Mouse (Mus musculus) embryo, embryonic 11 days (tissue): ENCODE data around the gene Abca3.

Experiments used
- DNase-seq: peaks from one replicate; pipeline ENCODE4 v3.0.0-alpha.2; 2015

Gene Abca3

DNA sequence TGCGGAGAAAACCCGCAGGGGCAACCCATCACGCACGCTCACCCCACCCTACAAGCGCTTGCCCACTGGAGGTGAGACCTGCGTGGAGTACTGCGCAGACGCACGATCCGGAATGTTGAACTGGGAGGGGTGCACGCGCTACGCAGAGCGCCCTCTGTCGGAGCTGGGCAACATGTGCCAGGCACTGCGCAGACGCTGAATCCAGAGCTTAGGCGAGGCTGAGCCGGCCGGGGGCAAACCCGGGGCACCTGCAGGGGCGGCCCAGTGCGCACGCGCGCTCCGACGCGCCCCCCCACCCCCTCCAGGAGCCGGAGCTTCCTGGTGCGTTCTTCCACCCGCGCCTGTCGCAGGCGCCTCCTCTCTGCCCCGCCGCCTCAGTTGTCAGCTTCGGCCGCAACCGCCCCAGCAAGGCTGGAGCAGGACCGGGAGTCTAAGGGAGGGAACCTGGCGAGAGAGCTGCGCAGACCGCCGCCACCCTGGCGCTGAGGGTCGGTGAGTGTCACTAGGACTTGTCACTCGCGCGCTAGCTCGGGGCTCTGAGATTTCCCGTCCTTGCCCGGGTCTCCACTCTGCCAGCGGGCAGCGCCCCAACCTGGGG lies at the start of gene Abca3:
Gene Abca3 (plus strand): TSS at position 191 of the 598 bp plus-strand sequence.
- peak; percentile 97 for DNase-seq

- DNase-seq = peak; percentile 16
Measured at GRCm38 (mm10) chr17:24307500-24307899, 44.2 kb upstream of the Abca3 start.

DNA sequence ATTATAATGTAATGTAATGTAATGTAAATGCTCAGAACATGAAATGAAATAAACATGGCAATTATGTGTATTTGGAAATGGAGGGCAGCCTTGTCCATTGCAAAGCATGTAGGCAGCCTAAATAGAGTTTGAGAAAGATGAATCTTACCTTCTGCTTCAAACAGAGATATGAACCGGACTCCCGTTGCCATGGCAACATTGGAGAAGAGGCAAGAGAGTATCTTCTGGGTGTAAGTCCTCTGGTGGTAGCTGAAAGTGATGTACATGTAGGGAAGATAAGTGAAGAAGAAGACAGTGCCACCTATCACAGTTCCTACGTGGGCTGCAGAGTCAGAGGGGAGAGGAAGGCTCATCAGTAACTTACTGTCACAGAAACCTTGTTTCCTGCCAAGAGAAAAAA lies 30.9 kb upstream of the Abca3 start:
- DNase-seq = no peak

DNA sequence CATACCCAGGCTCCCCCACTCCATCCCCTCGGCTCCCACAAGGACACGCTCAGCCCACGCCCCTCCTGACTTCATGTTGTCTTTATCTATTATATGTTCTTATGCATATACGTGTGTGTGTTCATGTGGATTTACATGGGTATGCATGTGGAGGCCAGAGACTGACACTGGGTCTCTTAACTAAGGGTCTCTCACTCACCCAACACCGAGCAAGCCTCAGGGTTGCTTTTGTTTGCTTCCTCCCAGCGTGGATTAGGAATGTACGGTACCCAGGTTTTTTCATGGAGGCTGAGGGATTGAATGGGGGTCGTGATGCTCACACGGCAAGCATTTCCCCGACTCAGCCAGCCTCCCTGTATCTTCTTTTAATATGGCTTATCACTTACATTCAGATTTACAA lies 26.7 kb upstream of the Abca3 start:
- no peak for DNase-seq

GRCm38 (mm10) chr17:24327656-24328055 lies 24.1 kb upstream of the Abca3 start:
- no peak for DNase-seq

DNA sequence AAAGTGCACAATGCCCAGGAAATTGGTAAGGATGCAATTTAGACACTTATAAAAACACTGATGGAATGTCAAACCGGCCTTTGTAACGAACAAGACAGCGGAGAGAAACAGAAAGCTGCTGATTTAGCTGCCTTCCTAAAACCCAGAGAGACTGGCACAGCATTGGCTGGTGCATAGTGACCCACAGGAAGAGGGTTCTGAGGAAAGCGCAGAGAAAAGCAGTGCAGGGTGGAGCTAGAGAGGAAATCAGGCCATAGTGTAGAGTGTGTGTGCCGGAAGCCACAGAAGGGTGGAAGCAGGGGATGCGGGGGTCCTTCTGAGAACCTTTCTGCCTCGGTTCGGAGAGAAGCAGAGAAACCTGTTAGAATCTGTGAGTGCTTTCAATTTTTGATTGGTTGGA lies 7.1 kb upstream of the Abca3 start:
- DNase-seq = no peak

DNA sequence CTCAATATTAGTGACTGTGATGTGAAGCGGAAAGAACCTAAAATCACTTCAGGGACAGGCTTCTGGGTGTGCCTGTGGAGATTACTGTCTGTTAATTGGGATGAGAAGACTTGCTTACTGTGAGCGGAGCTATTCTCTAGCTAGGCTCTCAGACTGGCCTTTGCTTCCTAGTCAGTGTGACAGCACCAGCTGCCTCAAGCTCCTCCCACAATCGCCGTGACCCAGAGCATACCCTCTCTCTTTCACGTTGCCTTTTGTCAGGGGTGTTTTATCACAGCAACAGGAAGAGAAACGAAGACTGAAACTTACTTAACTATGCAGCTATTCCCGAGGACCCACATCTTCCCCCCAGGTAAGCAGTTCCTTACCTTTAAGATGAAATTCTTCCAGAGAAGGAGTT lies 4.9 kb upstream of the Abca3 start:
- no peak for DNase-seq

- no peak for DNase-seq
Measured at GRCm38 (mm10) chr17:24349176-24349575, 2.6 kb upstream of the Abca3 start.

DNA sequence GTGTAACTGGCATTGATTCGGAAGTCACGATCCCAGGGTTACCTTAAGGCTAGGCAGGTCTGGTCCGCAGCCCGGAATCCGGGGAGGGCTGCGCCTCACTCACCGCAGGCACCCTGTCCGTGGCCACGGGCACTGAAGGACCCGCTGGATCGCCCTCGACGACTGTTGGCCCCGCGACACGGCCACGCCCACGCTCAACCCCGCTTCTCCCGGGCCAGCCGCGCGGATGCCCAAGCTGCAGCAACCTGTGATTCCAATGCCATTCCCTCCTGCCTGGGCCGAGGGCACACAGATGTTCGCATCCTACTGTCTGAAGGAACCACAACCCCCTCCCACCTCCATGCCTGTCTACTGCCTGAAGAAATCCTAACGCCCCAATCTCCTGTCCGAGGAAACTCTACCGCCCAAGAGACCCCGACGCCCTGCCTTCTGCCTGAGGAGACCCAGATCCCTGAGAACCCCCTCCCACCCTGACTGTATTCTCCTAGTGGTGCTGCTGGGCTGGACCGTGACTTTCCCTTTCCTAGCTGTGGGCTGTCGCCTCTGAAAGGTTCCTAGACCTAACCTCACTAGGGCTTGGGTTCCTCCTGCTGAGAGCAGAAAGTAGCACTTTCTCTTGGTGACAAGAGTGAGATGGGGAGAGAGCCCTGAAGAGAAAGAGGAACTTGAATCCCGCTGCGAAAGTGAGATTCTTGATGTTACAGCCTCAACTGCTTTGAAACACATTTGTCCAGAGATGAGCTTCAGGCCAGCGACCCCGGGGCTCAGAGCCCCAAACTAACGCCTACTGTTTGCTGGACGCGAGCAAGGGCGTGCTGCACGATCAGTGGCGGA lies 607 bp upstream of the Abca3 start, which contains the start of gene Abca17:
Gene Abca17 (minus strand): TSS at position 143 of the 834 bp plus-strand sequence.
- peak; percentile 18 for DNase-seq

GRCm38 (mm10) chr17:24352370-24353194 lies 832 bp downstream of the Abca3 start:
- DNase-seq = peak; percentile 56

DNA sequence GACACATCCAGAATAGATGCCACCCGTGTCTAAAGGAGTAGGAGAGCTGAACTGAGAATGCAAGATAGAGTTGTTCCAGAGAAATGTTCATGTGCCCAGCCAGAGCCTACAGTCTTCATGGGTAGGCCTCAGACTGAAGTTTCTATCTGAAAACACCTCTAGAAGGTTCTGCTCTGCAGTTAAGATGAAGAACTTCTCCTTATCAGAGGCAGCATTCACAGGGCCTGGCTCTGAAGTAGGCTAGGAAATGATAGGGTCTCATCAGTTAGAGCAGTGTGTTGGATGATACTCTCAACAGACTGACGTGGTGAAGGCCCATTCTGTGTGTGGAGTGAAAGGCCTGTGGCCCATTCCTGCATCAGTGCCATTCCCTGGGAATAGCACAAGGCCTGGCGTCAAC lies 2.2 kb downstream of the Abca3 start:
- DNase-seq = no peak

DNA sequence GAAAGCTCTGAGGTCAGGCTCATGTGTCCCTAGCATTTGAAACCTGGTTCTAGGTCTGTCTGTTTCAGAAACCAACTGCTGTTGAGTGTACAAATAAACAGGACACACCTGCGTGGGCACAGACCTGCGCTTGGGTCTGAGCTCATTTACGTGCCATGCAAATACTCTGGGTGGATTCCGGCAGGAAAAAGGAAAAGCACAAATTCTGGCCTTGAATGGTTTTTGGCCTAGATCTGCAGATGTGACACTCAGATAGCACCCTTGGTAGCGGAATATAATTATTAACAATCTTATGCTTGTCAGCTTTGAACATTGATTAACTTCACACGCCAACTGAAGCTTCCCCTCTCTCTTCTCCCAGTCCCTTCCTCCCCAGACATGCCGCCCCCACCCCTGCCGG lies 3.5 kb downstream of the Abca3 start:
- DNase-seq = no peak

- DNase-seq = no peak
Measured at GRCm38 (mm10) chr17:24359006-24359405, 7.3 kb downstream of the Abca3 start.

GRCm38 (mm10) chr17:24359903-24360302 lies 8.2 kb downstream of the Abca3 start:
- no peak for DNase-seq

- no peak for DNase-seq
Measured at GRCm38 (mm10) chr17:24360841-24361240, 9.1 kb downstream of the Abca3 start.

GRCm38 (mm10) chr17:24361291-24361690 lies 9.5 kb downstream of the Abca3 start:
- DNase-seq = no peak

- DNase-seq = no peak
Measured at GRCm38 (mm10) chr17:24362527-24362926, 10.8 kb downstream of the Abca3 start.

DNA sequence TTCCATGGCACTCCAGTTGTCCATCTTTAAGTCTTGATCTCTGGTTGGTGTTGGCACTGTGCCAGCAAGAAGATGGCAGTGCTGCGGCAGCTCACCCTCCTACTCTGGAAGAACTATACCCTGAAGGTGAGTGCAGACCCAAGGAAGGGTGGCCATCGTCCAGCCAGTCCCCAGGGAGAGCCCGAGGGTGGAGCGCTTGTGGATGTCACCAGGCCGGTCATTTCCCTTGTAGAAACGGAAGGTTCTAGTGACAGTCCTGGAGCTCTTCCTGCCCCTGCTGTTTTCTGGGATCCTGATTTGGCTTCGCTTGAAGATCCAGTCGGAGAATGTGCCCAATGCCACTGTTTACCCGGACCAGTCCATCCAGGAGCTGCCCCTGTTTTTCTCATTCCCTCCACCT lies 12.7 kb downstream of the Abca3 start:
- DNase-seq = no peak

GRCm38 (mm10) chr17:24365863-24366262 lies 14.1 kb downstream of the Abca3 start:
- DNase-seq = peak; percentile 15

DNA sequence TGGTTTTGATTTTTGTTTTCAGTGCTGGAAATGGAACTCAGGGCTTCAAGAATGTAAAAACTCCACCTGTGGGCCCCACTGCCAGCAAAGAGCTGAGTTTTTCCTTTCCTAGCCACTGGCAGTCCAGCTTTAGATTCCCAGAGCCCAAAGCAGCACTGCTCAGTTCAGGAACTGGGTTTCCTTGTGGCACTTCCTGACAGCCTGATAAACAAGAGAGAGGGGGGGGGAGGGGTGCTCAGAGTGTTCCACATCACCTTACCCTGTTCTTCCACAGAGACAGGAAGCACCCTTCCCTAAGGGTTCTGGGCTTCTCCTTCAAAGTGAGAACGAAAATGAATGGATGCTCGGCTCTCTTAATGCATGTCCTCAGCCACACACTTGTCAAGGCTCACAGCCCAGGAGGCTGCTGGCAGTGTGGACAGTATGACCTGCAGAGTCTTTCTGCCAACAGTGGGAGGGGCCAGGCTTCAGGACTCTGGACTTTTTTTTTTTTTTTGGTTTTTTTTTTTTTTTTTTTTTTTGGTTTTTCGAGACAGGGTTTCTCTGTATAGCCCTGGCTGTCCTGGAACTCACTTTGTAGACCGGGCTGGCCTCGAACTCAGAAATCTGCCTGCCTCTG lies 23.5 kb downstream of the Abca3 start:
- peak; percentile 22 for DNase-seq

DNA sequence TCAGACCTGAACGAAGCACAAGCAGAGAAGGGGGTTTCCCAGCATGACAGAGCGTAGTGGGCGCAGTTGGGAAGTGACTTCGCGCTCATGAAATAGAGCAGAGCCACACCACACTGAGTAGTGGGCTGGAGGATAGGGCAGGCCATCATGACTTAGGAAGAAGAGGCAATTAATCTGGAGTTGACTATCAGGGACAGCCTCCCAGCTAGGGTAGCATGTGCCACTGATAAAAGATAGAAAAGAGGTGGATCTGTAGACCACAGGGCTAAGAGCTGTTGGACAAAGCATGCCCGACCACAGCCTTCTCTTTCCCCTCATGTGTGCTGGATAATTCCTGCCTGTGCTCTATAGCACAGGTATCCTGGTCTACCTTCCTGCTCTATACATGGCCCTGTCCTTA lies 24.1 kb downstream of the Abca3 start:
- no peak for DNase-seq

DNA sequence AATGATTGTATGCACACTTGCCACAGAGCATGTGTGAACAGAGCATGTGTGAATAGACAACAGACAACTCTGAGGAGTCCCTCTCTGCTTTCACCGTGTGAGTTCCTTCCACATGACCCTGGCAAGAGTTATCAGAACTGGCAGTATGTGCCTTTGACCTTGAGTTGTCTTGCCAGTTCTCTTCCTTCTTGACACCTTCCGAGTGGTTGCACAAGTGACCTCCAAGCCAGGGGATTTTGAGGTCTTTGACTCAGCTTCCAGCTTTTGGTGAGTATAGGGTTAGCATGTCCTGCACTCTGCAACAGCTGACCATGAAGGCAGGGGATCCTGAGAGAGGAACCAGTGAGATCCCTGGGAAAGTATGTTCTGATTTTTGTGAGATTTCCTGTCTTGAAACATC lies 26.7 kb downstream of the Abca3 start:
- no peak for DNase-seq

- no peak for DNase-seq
Measured at GRCm38 (mm10) chr17:24383789-24384188, 32.0 kb downstream of the Abca3 start.
